Mouse (Mus musculus): Measurements from ENCODE around the gene Kif16b.

DNA sequence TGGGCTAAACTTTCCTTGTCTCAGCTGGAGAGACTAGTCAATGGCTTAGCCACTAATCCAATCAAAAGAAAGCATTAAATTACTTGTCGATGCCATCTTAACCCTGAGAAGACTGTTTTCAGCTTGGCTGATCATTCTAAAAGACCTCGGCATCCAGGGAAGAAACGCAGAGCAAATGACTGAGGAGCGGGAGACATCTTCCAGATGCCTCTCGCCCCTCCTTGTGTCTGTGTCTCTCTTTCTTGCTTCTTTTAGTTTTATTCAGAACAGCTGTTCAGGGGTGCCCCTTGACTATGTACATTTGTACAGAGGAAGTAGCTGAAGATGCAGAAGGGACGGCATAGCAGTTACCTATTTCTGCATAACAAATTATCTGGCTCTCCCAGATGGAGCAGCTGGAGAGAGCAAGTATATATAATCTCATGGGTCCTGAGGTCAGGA is 311.0 kb downstream of the Kif16b start:
- TF ChIP-seq CTCF (IDR thresholded peaks at IDR 0.05), result no peak
- no peak for TF ChIP-seq EP300 (IDR thresholded peaks at IDR 0.05)

All from lung, postnatal 0 days (tissue).